Mouse (Mus musculus): ENCODE measurements around the gene Sars2. TPM values are rescaled to one million over a fixed set of nuclear protein-coding genes. Genes with fewer than 3 reads are reported as not detected.

Sars2 gene
- polyA plus RNA-seq, 1 experiment from 2014 or later = 30.4 TPM

GRCm38 (mm10) chr7:28799994-28800393 is 58.2 kb downstream of the Sars2 start:
- ATAC-seq (ENCODE audit: low FRiP score, low read depth) = no peak
- H3K27ac ChIP-seq = no peak overlapping the region
- H3K4me1 ChIP-seq = peaks cover 40% of the 10 kb centered on the region
- WGBS = 97% methylated on average over 9 of the region's 9 CpGs
- H3K27me3 ChIP-seq = no peaks in the 10 kb centered on the region
- H3K4me2 ChIP-seq (replicated peaks) = no peak overlapping the region
- no peaks in the 10 kb centered on the region for H3K36me3 ChIP-seq
- H3K9me3 ChIP-seq = no peaks in the 10 kb centered on the region
- no peak overlapping the region for H3K4me3 ChIP-seq
- H3K9ac ChIP-seq = no peak overlapping the region

- H3K9me3 ChIP-seq = no peaks in the 10 kb centered on the region
- WGBS = 62% methylated on average over 3 of the region's 3 CpGs
- no peaks in the 10 kb centered on the region for H3K36me3 ChIP-seq
- ATAC-seq (ENCODE audit: low FRiP score, low read depth) = no peak
- no peaks in the 10 kb centered on the region for H3K27me3 ChIP-seq
- H3K4me1 ChIP-seq = peaks cover 38% of the 10 kb centered on the region
- H3K4me3 ChIP-seq = no peak overlapping the region
- no peak overlapping the region for H3K4me2 ChIP-seq (replicated peaks)
- H3K27ac ChIP-seq = peak overlapping the region; percentile 94; the same call in 1 of the 2 replicates
- H3K9ac ChIP-seq = no peak overlapping the region; the same call in 1 of the 2 replicates
These were observed 59.7 kb downstream of the Sars2 start for GRCm38 (mm10) chr7:28801451-28801850.

GRCm38 (mm10) chr7:28801901-28802670 is 60.3 kb downstream of the Sars2 start:
- Histone ChIP-seq H3K27me3 (no peaks in the 10 kb centered on the region), H3K4me1 (peaks cover 32% of the 10 kb centered on the region), H3K9ac (peak overlapping the region; percentile 8; the same call in 1 of the 2 replicates), H3K27ac (peak overlapping the region; percentile 94), H3K36me3 (no peaks in the 10 kb centered on the region), H3K4me2 (replicated peaks) (peak overlapping the region; percentile 45), H3K9me3 (no peaks in the 10 kb centered on the region), H3K4me3 (no peak overlapping the region)
- ATAC-seq (ENCODE audit: low FRiP score, low read depth) = peak; percentile 61; the same call in 1 of the 2 replicates
- WGBS = 12% methylated on average over 10 of the region's 10 CpGs

- Histone ChIP-seq H3K27ac (peak overlapping the region; percentile 94), H3K4me2 (replicated peaks) (peak overlapping the region; percentile 45), H3K36me3 (no peaks in the 10 kb centered on the region), H3K4me1 (peaks cover 37% of the 10 kb centered on the region), H3K9me3 (no peaks in the 10 kb centered on the region), H3K9ac (0 out of 2 replicates have a peak overlapping the region, but pooled peaks have one; percentile 8), H3K4me3 (no peak overlapping the region), H3K27me3 (no peaks in the 10 kb centered on the region)
- ATAC-seq (ENCODE audit: low FRiP score, low read depth) = peak; percentile 60
- 10% methylated on average over 10 of the region's 10 CpGs for WGBS
These were observed 61.2 kb downstream of the Sars2 start for GRCm38 (mm10) chr7:28802846-28803588.

Other genes starting within 250 kb of the Sars2 start
- not detected in 2 replicates for gene Ifnl2, start 231.5 kb upstream of the Sars2 start, polyA plus RNA-seq (2015; fragmentation: Nextera tagmentation; extraction: Ambion mirVana)
- not detected in 2 replicates for gene Ifnl3, start 219.2 kb upstream of the Sars2 start, polyA plus RNA-seq (2015; fragmentation: Nextera tagmentation; extraction: Ambion mirVana)
- gene Sycn, start 201.1 kb upstream of the Sars2 start, polyA plus RNA-seq (2015; fragmentation: Nextera tagmentation; extraction: Ambion mirVana) = not detected in 2 replicates
- not detected in 2 replicates for gene Nccrp1, start 194.7 kb upstream of the Sars2 start, polyA plus RNA-seq (2015; fragmentation: Nextera tagmentation; extraction: Ambion mirVana)
- 26.7 and 31.7 TPM in 2 replicates for gene Samd4b, start 143.8 kb upstream of the Sars2 start, polyA plus RNA-seq (2015; fragmentation: Nextera tagmentation; extraction: Ambion mirVana)
- 33.2 and 33.4 TPM in 2 replicates for gene Pak4, start 143.8 kb upstream of the Sars2 start, polyA plus RNA-seq (2015; fragmentation: Nextera tagmentation; extraction: Ambion mirVana)
- not detected in 2 replicates for gene Acp7, start 110.7 kb upstream of the Sars2 start, polyA plus RNA-seq (2015; fragmentation: Nextera tagmentation; extraction: Ambion mirVana)
- 7.0 and 7.6 TPM in 2 replicates for gene Fbxo27, start 49.1 kb upstream of the Sars2 start, polyA plus RNA-seq (2015; fragmentation: Nextera tagmentation; extraction: Ambion mirVana)
- gene Fbxo17, start 25.2 kb upstream of the Sars2 start, polyA plus RNA-seq (2015; fragmentation: Nextera tagmentation; extraction: Ambion mirVana) = 31.8 and 33.9 TPM in 2 replicates
- gene Mrps12, start 172 bp upstream of the Sars2 start, polyA plus RNA-seq (2015; fragmentation: Nextera tagmentation; extraction: Ambion mirVana) = 113 and 114 TPM in 2 replicates
- not detected in 2 replicates for gene Ccer2, start 14.2 kb downstream of the Sars2 start, polyA plus RNA-seq (2015; fragmentation: Nextera tagmentation; extraction: Ambion mirVana)
- 85.8 and 87.8 TPM in 2 replicates for gene Sirt2, start 24.7 kb downstream of the Sars2 start, polyA plus RNA-seq (2015; fragmentation: Nextera tagmentation; extraction: Ambion mirVana)
- gene Nfkbib, start 25.5 kb downstream of the Sars2 start, polyA plus RNA-seq (2015; fragmentation: Nextera tagmentation; extraction: Ambion mirVana) = 41.7 and 46.0 TPM in 2 replicates
- gene Rinl, start 47.0 kb downstream of the Sars2 start, polyA plus RNA-seq (2015; fragmentation: Nextera tagmentation; extraction: Ambion mirVana) = 3.1 and 3.6 TPM in 2 replicates
- 284 and 285 TPM in 2 replicates for gene Hnrnpl, start 66.5 kb downstream of the Sars2 start, polyA plus RNA-seq (2015; fragmentation: Nextera tagmentation; extraction: Ambion mirVana)
- gene Ech1, start 83.2 kb downstream of the Sars2 start, polyA plus RNA-seq (2015; fragmentation: Nextera tagmentation; extraction: Ambion mirVana) = 155 TPM in 2 replicates
- 9.6 and 10.3 TPM in 2 replicates for gene Lgals4, start 91.9 kb downstream of the Sars2 start, polyA plus RNA-seq (2015; fragmentation: Nextera tagmentation; extraction: Ambion mirVana)
- gene Lgals7, start 121.9 kb downstream of the Sars2 start, polyA plus RNA-seq (2015; fragmentation: Nextera tagmentation; extraction: Ambion mirVana) = 7.6 and 10.3 TPM in 2 replicates
- 0.94 and 0.97 TPM in 2 replicates for gene Capn12, start 139.4 kb downstream of the Sars2 start, polyA plus RNA-seq (2015; fragmentation: Nextera tagmentation; extraction: Ambion mirVana)
- 270 and 300 TPM in 2 replicates for gene Actn4, start 220.3 kb downstream of the Sars2 start, polyA plus RNA-seq (2015; fragmentation: Nextera tagmentation; extraction: Ambion mirVana)
- 422 and 454 TPM in 2 replicates for gene Eif3k, start 239.9 kb downstream of the Sars2 start, polyA plus RNA-seq (2015; fragmentation: Nextera tagmentation; extraction: Ambion mirVana)
- 9.5 and 10.0 TPM in 2 replicates for gene Map4k1, start 240.1 kb downstream of the Sars2 start, polyA plus RNA-seq (2015; fragmentation: Nextera tagmentation; extraction: Ambion mirVana)